Mouse (Mus musculus): ENCODE measurements around the gene Rtn3.

DNA sequence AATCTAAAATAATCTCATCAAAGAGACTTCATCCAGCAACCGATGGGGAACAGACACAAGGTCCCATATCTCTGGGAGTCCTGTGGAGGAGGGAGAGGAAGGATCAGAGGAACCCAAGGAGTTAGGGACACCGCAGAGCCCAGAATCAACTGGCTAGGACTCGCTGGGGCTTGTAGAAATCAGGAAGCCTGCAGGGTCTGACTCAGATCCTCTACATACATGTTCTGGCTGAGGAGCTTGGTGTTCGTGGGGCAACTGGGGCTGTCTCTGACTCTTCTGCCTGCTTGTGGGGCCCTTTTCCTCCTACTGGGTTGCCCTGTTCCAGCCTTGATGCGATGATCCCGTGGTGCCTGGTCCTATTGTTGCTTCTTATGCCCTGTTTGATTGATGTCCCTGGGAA is 8.9 kb upstream of the Rtn3 start:
- TF ChIP-seq CTCF (IDR thresholded peaks at IDR 0.05; ENCODE audit: extremely low read depth, insufficient read depth, low read length): no peak
- no peak for TF ChIP-seq POLR2A (IDR thresholded peaks at IDR 0.05; ENCODE audit: extremely low read depth, insufficient read depth, low read length)

All from cortical plate, adult 2 months (tissue).